In the genomic region with DNA sequence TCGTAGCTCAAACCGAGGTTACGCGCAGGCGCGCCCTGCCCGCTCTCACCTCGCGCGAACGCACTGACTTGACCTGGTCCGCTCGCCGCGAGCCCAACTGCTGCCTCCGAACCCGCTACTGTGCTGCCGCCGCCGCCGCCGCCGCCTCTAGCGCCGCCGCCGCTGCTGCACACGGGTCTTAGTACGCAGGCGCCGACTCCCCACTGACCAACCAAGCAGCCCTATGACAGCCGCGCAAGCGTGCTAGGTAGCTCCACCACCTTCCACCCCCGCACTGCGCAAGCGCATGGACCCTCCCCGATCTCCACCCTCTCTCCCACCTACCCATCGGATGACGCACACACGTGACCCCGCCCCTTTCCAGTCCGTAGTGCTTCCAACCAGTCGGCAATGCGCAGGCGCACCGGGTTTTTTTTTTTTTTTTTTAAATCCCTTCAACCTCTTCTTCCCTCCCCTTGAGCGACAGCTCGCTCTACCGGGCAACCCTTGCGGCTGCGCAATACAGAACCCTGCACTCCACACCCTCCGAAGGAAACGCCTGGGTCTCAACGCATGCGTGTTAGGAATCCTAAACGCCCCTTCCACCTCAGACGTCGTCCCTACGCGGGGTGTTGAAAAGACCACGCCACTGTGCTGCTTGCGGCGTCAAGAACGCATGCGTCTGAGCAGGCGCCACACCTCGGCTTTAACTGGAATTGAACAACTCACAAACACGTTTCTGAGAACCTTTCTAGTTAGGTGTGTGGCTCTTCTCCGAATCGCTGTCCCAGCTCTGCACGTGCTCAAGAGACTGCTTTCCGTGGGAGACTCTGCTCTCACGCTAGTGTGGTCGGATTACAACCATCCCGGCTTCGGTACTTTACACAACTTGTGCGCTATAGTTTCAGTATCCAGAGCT, we compare ENCODE assay signal across 8 mouse cellular contexts. TPM values are rescaled to one million over a fixed set of nuclear protein-coding genes. Genes with fewer than 3 reads are reported as not detected.
A peak's percentile ranks its signal among the peaks of the same experiment; 100 is the strongest.
DNase-seq lines count a peak whose midpoint lies in the region; ATAC-seq lines count a peak whose summit lies in the region.

A gene (minus strand): TSS at position 845 of the 898 bp plus-strand sequence.

- no peaks in the 10 kb centered on the region for H3K9me3 ChIP-seq in forebrain, embryonic 14.5 days (replicated peaks; ENCODE audit: control insufficient read depth, low read length)
- no peaks in the 10 kb centered on the region for H3K9me3 ChIP-seq in neural tube, embryonic 15.5 days (replicated peaks)

- intact Hi-C loops in heart, postnatal 14 days (cut with DNase I) = loop anchor here (2.0 to 5.0 kb wide), 2 partner anchors 41 to 56 kb away; a partner anchor contains a TSS

- peak within 1 kb of the TSS; percentile 97 for H3K4me3 ChIP-seq in forebrain, embryonic 14.5 days (ENCODE audit: low read depth, low read length)
- peak within 1 kb of the TSS; percentile 87 for H3K4me3 ChIP-seq in neural tube, embryonic 15.5 days (replicated peaks)

- peak within 1 kb of the TSS; percentile 94 for H3K27ac ChIP-seq in forebrain, embryonic 14.5 days (ENCODE audit: low read depth, low read length)
- peak within 1 kb of the TSS; percentile 95 for H3K27ac ChIP-seq in neural tube, embryonic 15.5 days (replicated peaks)

- H3K27me3 ChIP-seq in forebrain, embryonic 14.5 days (replicated peaks; ENCODE audit: control insufficient read depth, insufficient read depth, low read length) = no peaks in the 10 kb centered on the region
- no peaks in the 10 kb centered on the region for H3K27me3 ChIP-seq in neural tube, embryonic 15.5 days (replicated peaks)

- WGBS in forebrain, embryonic 14.5 days = under 1% methylated on average over 77 of the region's 78 CpGs
- WGBS in neural tube, embryonic 15.5 days = under 1% methylated on average over 78 of the region's 78 CpGs

- H3K36me3 ChIP-seq in forebrain, embryonic 14.5 days (ENCODE audit: control insufficient read depth, insufficient read depth, low read length) = peaks cover 28% of the 10 kb centered on the region
- peaks cover 28% of the 10 kb centered on the region for H3K36me3 ChIP-seq in neural tube, embryonic 15.5 days

- peak; percentile 100 for DNase-seq in ES-CJ7 (ENCODE audit: low read depth, low spot score)
- peak; percentile 100 for DNase-seq in cerebellum, adult 11 months
- DNase-seq in forebrain, embryonic 14.5 days (ENCODE audit: low spot score) = peak; percentile 100
- peak; percentile 100 for DNase-seq in heart, postnatal 14 days
- DNase-seq in layer of hippocampus, adult 11-12 months (ENCODE audit: low spot score) = peak; percentile 100
- DNase-seq in lung, adult 18-20 months = peak; percentile 100
- peak; percentile 100 for DNase-seq in testis, postnatal 14 days (ENCODE audit: low spot score)

- ATAC-seq in forebrain, embryonic 14.5 days = peak; percentile 96
- peak; percentile 97 for ATAC-seq in neural tube, embryonic 15.5 days (ENCODE audit: low FRiP score)

- H3K9ac ChIP-seq in forebrain, embryonic 14.5 days (ENCODE audit: low read length) = peak within 1 kb of the TSS; percentile 93
- H3K9ac ChIP-seq in neural tube, embryonic 15.5 days (replicated peaks) = peak within 1 kb of the TSS; percentile 92

- H3K4me2 ChIP-seq in forebrain, embryonic 14.5 days (ENCODE audit: low read length) = peak within 1 kb of the TSS; percentile 96
- peak within 1 kb of the TSS; percentile 95 for H3K4me2 ChIP-seq in neural tube, embryonic 15.5 days

- H3K4me1 ChIP-seq in forebrain, embryonic 14.5 days (ENCODE audit: control insufficient read depth, insufficient read depth, low read length) = peaks cover 15% of the 10 kb centered on the region
- H3K4me1 ChIP-seq in neural tube, embryonic 15.5 days = peaks cover 36% of the 10 kb centered on the region

RNA-seq across cellular contexts. Expression of the gene that starts here (rescaled TPM):
- polyA plus RNA-seq in forebrain, embryonic 14.5 days (2014; fragmentation: Nextera tagmentation; extraction: Ambion mirVana) = 1,251 and 1,277 TPM in 2 replicates
- 100 to 1,000 TPM; 434 to 455 TPM for total RNA-seq in heart, postnatal 14 days (2021)
- polyA plus RNA-seq in neural tube, embryonic 15.5 days (2015; fragmentation: Nextera tagmentation; extraction: Ambion mirVana) = 1,034 and 1,270 TPM in 2 replicates

Comparison
In these comparisons a context has a peak if more than half of its experiments do, and no peak if none do; other contexts are left out.
1. Peak in every context shown above with its lines: DNase-seq, ATAC-seq, H3K4me3 ChIP-seq and H3K27ac ChIP-seq.